Mouse (Mus musculus): ENCODE results near the gene A3galt2.
A peak's percentile ranks its signal among the peaks of the same experiment; 100 is the strongest.

A3galt2 gene

DNA sequence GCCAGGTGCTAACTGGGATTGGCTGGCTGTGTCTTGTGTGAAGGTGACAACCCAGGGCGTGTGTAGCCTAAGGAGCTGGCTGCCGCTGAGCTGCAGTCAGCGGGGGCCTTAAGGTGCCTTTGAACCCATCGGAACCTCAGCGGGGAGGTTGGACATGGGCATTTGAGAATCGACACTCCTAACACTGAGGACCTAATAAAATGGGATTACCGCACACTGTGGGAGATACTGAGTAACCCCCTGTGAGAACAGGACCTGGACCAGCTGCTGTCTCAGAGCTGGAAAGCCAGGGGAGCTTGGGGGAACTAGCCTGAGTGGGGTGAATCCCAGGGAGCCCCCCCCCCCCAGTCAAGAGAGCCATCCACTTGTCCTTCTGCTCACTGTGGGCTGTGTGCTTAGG lies 1.6 kb upstream of the A3galt2 start:
- no peak for DNase-seq (ENCODE audit: low spot score in 2 of 2)

DNA sequence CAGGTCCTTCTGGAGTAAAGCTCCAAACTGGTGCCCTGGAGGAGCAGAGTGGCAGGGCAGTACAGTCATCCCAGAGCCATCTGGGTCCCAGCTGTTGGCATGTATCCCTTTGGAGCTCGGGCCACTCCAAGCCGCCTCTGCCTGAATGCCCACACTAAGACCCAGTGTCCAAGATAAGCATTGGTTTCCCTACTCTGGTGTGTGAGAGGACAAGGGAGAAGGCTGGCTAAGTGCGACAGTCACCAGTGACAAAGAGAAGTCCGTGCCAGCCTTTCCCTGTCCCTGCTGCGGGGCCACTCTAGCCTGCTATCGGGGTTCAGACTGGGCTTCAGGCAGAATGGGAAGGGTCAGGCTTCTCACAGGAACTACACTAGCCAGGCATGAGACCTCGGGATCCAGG lies 736 bp downstream of the A3galt2 start:
- no peak for DNase-seq (ENCODE audit: low spot score in 2 of 2)

DNA sequence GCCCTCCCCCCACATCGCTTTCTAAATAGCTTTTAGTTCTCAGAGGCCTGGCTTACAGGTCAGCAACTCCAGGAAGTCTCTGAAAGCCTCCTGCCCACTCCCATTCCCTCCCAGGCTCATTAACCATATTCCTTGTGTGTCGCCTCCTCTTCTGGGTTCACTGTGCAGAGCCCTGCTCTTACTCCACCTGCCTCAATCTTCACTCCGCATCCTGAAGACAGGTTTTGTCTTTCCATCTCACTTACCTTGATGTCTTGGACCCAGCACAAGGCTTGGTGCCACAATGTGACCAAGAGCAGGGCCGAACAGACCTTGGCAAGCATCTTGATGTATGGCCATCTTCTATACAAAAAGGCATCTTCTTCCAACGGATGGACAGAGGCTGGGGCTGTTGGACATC lies 4.0 kb downstream of the A3galt2 start:
- no peak for DNase-seq (ENCODE audit: low spot score in 2 of 2)

DNA sequence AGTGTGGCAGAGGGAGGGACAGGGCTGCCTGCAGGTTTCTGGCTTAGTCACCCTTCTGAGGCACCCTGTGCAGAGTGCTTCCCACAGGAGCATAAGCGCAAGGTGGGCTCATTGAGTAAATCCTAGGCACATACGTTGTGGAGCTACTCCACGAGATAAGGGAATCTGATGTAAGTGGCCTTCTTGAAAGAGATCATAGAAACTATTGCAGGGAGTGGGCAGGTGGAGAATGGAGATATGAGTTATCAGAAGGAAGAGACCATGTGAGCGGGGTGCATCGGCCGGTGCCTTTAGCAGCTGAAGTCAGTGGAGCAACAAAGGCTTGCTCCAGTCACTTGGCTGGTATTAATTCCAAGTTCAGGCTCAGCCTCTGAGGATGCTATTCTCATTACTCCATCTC lies 4.9 kb downstream of the A3galt2 start:
- DNase-seq (ENCODE audit: low spot score in 2 of 2) = no peak

DNA sequence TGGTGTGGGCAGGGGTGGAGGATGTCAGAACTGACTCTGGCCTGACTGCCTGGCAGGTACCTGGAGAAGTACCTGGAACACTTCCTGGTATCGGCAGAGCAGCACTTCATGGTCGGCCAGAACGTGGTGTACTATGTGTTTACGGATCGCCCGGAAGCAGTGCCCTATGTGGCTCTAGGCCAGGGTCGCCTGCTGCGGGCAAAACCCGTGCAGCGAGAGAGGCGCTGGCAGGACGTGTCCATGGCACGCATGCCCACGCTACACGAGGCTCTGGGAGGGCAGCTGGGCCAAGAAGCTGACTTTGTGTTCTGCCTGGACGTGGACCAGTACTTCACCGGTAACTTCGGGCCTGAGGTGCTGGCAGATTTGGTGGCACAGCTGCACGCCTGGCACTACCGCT lies 11.8 kb downstream of the A3galt2 start:
- no peak for DNase-seq (ENCODE audit: low spot score in 2 of 2)

DNA sequence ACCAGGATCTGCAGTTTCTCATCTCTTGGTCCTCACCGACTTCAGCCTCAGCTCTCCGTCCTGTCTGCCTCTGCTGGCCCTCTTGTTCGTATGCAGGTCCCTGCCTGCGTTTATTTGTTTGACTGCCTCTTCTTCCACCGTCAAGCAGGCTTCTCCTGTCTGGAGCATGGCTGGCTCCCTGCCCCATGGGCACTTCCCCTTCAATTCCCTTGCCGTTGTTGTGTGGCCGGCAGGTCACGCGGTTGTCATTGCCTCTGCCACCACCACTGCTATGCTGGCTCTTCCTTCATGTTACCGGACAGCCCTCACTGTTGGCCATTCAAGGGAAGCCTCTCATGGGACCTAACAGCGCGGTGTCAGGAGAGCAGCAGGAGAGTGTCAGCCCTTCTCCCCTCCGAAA lies 13.0 kb downstream of the A3galt2 start:
- no peak for DNase-seq (ENCODE audit: low spot score in 2 of 2)

DNA sequence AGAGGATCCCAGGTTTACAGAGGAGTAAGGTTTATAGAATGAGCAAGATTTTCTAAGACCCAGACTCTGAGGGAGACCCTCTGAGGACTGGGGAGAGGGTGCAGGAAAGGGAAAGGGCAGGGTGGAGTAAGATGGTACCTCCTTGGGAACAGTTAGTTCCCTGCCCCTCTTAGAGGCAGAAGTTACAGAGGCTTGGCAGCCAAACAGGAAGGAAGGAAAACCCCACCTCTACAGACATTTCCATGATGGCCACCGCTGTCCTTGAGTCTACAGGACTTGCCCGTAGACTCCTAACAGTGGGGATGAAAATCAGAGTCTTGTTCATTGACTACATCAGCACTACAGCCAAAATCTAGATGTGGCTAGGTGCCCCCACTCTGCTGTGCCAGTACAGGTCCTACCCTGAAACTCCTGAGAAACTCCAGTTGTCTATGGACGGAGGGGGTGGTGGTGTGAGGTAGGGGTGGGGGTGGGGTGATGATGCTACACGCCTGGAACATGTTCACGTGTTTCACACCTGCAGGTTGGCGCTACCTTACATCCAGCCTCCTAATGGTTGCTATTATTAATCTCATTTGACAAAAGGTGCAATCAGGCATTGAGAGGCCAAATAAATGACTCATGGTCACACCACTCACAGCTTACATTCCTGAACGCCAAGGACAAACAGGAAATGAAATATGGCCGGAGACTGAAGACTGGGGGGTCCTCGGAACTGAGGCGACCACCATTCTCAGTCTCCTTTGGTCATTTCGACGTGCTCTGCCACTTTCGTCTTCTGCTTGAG lies 14.6 kb downstream of the A3galt2 start:
- no peak for DNase-seq (ENCODE audit: low spot score in 2 of 2)

DNA sequence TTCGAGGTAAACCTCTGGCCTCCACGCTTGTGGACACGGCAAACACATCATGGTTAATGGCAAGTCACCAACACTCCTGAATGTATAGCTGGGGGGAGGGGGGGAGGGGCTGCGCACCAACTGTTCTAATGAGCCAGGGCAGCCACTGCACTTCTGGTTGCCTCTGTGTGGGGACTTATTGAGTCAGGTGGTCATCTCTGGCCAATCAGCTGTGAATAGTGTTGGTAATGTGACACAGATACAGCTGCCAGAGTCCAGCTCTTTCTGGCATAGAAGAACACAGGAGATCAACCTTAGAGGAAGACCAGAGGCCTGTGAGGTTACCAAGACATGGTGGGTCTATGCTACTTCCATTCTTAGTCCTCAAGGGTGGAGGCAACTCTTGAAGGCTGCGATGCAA lies 15.5 kb downstream of the A3galt2 start:
- DNase-seq (ENCODE audit: low spot score in 2 of 2) = no peak

DNA sequence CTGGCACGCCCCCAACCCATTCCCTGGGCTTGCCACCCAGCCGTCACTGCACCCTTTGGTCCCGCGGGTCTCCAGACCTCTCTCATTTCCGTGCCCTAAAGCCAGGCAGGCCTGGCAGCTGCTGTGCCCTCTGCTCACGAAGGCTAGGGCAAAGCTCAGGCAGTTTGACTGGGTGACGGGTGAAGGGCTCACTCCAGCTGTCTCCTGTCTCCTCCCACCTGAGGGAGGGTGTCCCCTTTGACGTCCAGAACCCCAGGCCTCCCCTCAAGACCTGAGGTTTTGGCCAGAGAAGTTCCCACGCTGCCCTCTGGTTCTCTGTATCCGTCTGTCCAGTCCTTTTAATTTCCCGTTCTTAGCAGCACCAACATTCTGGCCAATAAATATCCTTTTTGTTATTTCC lies 18.7 kb downstream of the A3galt2 start:
- DNase-seq (ENCODE audit: low spot score in 2 of 2) = no peak

DNA sequence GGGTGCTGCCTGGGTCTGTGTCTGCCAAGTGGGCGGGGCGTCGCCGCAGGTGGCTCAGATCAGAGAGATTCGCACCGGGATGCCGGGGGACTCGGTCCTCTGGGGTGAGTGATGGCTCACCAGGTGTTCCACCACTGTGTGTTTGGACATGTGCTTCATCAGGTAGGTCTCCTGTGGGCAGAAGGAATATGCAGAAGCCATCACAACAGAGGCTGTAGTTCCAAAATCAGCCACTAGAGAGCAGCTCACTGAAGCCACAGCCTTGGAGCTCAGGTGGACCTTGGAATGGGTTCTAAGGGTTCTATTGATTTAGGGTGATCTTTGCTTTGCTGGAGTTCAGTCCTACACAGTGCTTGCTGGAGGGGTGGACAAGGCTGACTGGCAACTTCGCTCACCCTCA lies 19.3 kb downstream of the A3galt2 start:
- DNase-seq (ENCODE audit: low spot score in 2 of 2) = no peak

DNA sequence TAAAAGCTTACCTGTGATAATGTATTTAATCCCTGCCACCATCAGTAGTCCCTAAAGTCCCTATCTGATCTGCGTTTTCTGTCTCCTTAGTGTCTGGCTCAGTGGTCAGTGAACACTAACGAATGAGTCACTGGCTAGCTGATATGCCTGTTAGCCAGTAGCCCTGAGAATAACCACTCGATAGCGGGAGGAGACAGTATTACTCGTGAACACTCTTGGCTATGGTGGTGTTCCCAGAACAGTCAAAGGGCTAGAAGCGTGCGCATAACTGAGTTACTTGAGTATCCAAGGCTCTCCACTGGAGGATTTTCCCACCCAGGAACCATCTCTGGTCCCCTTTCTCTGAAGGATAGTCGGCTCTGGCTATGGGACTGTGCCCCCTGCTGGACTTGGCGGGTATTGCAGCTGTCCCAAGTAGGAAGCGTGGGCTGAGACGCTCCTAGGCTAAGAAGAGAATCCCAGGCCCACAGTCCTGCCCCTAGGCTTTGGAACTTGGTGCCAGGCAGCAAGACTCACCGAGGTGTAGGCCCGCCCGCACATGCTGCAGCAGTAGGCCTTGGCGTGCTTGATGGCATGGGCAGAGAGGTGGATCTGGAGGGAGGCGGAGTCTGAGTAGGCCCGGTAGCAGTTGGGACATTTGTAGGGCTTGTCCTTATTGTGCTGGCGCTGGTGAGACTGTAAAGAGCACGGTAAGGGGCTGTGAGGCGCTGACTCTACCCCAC lies 21.6 kb downstream of the A3galt2 start:
- peak in 1 of 2 experiments; percentile 71 for DNase-seq (ENCODE audit: low spot score in 2 of 2)

DNA sequence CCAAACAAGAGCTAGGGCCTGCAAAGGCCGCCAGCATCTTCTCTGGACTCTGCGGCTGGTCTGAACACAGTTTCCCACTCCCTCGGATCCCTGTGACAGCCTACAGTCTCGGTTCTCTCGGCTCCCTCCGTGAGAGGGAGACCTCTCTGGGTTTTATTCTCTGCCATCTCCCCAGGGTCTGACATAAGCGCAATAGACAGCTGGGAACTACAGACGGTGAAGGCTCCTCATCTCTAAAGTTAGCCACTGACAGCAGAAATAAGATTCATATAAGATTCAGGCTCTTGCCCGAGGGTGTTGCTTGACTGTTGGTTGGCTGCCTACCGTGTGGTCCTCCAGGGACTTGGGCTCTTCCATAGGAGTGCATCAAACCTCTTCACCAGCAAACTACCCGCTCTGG lies 22.4 kb downstream of the A3galt2 start:
- no peak for DNase-seq (ENCODE audit: low spot score in 2 of 2)

DNA sequence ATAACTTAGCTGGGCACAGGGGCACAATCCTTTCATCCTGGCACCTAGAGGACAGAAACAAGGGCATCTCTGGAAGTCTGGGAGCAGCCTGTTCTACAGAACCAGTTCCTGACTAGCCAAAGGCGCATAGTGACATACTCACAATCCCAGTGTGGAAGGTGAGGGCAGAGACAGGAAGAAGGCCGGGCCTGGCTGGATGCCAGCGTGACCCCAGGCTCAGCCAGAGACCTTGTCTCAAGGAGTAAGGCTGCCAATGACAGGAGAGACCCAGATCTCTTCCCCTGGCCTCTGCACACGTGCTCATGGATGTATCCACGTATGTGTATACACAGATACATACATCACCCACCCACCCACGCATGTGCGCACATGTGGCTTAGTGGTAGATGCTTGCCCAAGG lies 26.9 kb downstream of the A3galt2 start:
- no peak for DNase-seq (ENCODE audit: low spot score in 2 of 2)

DNA sequence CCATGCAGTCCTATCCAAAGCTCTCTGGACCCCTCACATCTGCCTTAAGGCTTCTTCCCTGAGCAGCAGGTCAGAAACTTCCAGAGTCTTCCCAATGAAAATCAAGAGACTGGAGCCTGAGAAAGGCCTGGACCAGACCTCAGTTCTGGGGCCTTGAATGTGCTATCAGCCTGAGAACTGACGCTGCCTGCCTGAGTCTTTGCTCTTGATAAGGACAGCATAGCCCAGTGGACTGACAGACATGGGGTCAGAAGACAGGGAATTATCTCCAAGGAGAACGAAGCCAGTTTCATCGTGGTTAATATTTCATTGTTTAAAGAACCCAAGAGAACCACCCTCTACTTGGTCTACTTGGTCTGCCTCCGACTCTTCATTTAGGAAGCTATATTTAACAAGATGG lies 27.5 kb downstream of the A3galt2 start:
- DNase-seq (ENCODE audit: low spot score in 2 of 2) = no peak

DNA sequence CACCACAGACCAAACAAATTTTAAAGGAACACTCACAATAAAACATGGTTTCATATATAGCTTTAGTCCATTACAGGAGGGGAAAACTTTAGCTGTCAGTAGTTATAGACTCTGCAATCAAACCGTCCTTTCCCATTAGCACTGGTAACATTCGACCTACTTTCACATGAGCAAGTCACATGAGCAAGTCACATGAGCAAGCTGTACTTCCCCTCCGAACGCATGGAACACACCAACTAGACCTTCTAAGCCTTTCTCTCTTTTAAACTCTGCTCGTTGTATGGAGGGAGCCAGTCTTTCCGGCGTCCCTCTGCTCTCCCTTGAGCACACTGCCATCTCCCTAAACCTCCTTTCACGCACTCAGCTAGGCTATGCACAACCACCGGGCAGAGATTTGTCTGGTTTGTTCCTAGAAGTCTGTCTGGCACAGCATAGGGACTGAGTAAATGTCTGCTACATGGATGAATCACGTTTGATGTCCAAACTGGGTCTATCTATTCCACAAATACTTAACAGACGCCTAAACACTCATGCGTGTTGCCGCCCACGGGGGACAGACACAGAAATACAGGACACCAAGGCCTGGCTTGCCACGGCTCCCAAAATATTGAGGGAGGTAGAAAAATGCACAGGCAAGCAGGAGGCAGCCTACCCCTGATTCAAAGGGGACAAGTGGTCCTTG lies 29.9 kb downstream of the A3galt2 start:
- no peak for DNase-seq (ENCODE audit: low spot score in 2 of 2)

DNA sequence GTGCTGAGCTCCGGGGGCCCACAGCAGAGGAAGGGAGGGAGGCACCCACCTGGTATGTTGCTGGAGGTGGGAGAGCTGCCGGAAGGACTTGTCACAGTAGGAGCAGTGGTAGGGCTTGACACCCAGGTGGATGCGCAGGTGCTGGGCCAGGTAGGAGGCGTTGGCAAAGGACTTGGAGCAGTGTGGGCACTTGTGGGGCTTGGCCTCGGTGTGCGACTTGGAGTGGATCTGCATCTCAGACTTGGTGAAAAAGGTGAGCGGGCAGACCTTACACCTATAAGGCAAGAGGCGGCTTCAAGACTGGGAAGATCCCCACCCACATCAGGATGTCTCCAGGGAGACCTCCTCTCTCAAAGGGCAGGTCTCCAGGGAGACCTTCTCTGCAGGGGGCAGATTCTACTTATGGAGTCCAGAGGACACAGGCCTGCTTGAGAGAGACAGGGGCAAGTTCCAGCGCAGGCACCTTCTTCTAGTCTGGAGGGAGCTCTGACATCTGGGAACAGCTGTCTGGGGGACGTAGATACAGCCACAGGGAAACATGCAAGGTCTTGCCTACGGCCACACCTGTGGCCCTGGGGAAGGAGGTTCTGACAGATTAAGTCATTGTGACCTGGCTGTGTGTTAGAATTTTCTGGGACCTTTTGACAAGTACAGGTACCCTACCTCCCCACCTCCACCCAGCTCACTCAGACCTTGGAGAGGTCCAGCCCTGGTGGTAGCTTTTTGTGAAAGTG lies 30.9 kb downstream of the A3galt2 start:
- DNase-seq (ENCODE audit: low spot score in 2 of 2) = no peak

DNA sequence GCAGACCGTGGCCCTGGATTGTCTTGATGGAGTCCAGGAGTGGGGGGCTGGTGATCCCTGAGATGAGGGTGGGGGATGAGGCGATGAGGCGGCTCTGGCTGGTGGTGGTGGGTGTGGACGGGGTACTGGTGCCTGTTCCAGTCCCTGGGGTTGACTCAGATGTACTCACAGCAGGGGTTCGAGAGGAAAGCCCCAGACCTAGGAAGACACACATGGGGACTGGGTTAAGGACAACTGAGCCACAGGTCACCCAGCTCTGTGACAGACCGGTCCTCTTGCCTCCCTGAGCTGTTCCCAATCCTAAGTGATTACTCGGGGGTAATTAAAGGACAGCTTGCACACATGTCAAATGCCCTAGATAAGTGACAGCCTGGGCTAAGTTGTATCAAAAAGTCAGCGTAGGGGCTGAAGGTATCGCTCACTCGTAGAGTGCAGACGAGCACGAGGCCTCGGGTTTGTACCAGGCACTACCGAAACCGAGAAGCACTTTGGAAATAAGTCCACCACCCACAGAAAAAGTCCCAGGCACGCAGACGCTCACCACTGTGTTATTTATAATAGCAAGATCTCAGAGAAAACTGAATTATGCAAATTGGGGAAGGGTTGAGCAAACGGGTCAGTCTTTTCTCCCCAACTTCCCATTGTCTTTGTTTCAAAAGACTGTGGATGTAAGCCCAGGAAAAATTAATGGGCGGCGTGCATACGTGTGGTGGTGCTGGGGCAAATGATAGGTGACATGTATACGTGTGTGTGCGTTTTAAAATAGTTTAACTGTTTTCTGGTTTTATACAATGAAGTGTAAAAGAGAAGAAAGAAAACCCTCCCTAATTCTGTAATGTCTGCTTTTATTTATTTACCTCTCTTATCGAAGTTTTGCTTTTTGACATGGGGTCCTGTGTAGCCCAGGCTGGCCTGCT lies 32.1 kb downstream of the A3galt2 start:
- DNase-seq (ENCODE audit: low spot score in 2 of 2) = no peak

DNA sequence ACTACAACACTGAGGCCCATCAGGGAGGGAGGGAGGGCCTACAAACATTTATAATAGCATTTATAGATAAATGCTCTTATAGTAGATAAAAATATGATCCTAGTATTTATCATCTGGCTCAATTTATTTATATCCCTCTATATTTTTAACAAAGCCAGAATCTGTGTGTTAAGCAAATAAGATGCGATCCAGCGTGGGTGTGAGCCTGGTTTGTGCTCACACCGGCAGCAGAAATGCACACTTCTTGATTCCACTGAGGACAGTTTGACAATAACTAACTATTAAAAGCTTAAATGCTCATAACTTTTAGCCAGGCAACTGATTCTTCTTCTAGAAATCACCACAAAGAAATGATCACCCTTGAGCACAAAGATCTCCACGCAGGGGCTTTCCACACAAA lies 32.9 kb downstream of the A3galt2 start:
- DNase-seq (ENCODE audit: low spot score in 2 of 2) = no peak

DNA sequence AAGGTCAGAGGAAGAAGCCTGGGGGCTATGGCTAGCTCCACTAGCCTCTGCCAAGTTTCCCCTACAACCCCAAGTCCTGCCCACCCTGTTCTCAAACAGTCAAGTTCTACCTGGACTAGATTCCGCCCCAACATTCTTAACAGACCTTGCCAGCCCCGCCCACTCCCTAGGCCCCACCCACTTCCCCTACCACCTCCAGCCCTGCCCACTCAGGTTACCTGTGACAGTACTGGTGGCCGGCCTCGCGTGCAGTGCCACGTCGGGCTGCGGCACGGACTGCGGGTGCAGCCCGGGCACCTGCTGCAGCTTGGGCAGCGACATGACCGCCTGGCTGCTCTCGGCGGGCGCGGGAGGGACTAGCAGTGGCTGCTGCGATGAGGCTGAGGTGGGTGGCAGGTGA lies 34.5 kb downstream of the A3galt2 start:
- no peak for DNase-seq (ENCODE audit: low spot score in 2 of 2)

DNA sequence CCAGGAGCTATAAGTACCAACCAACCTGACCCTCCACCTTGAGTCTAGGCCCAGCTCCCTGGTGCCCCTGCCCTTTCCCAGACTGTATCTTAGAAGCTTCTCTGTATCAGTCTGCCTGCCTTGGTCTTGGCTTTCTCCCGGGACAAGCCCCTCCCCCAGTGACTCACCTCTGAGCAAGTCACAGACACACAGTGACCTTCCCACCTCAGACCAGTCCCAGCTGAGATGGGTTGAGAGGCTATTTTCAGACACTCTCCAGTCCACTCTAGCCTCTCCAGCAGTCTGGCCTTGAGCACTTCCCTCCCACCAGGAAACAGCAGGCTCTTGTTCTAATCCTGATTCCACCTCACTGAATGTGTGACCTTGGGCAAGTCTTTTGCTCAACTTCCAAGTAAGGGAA lies 38.5 kb downstream of the A3galt2 start:
- no peak for DNase-seq (ENCODE audit: low spot score in 2 of 2)

DNA sequence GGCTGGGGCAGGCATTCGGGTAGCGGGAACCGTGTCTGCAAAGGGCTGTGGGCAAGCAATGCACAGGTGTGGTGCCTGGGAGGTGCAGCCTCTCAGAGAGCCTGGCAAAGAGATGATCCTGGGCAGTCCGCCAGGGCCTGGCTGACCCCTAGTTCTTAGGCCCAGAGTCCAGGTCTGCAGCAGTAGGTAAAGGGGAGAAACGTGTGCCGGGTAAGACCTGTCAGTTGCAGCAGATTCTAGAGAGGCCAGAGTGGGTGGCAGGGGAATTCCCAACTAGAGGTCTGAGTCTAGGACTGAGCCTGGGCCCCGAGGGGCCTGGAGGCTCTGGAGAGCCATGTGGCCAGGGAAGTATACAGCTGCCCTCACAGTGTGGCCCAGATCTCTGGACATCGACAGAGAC lies 39.0 kb downstream of the A3galt2 start:
- DNase-seq (ENCODE audit: low spot score in 2 of 2) = no peak

All from frontal cortex, postnatal 14 days (tissue).